Mouse (Mus musculus): ENCODE measurements at regions not wholly inside any gene's neighbourhood (a gene's known extent, or its start where the extent isn't known, plus 50 kb on each side); places are given as distances from the start of the nearest gene placed in this dataset.

- no peak overlapping the region for H3K4me2 ChIP-seq (ENCODE audit: low read depth)
- H3K4me3 ChIP-seq, result no peak overlapping the region
- no peak overlapping the region for H3ac ChIP-seq (ENCODE audit: control insufficient read depth, insufficient read length)
- H3K27me3 ChIP-seq (ENCODE audit: control insufficient read depth, insufficient read depth, insufficient read length), result no peaks in the 10 kb centered on the region
- no peaks in the 10 kb centered on the region for H3K79me2 ChIP-seq (ENCODE audit: control insufficient read depth, insufficient read depth)
- no peaks in the 10 kb centered on the region for H3K36me3 ChIP-seq (ENCODE audit: control insufficient read depth, insufficient read depth)
- TF ChIP-seq POLR2A (IDR thresholded peaks at IDR 0.05; ENCODE audit: insufficient read length, low read depth) (no peak), MAX (IDR thresholded peaks at IDR 0.05; ENCODE audit: low read depth) (no peak), TCF3 (IDR thresholded peaks at IDR 0.05; ENCODE audit: insufficient read length, low read depth) (no peak), MYOG (IDR thresholded peaks at IDR 0.05; ENCODE audit: control insufficient read depth in 1 of 3, insufficient read depth in 1 of 3, insufficient read length in 2 of 3, low read depth in 2 of 3) (no peak), TCF12 (IDR thresholded peaks at IDR 0.05; ENCODE audit: insufficient read depth, poor library complexity, severe bottlenecking) (no peak), SRF (IDR thresholded peaks at IDR 0.05; ENCODE audit: control insufficient read depth, insufficient read length, low read depth) (no peak), POLR2AphosphoS2 (IDR thresholded peaks at IDR 0.05; ENCODE audit: insufficient read length, low read depth) (no peak), E2F4 (IDR thresholded peaks at IDR 0.05; ENCODE audit: insufficient read depth) (no peak), MYOD1 (IDR thresholded peaks at IDR 0.05; ENCODE audit: control insufficient read depth in 1 of 3, insufficient read length in 2 of 3, low read depth in 2 of 3) (no peak), USF1 (IDR thresholded peaks at IDR 0.05; ENCODE audit: low read depth) (no peak), CEBPB (IDR thresholded peaks at IDR 0.05; ENCODE audit: insufficient read depth, poor library complexity, severe bottlenecking) (no peak), REST (IDR thresholded peaks at IDR 0.05; ENCODE audit: insufficient read depth, insufficient read length) (no peak)
Observed at GRCm38 (mm10) chr12:39048958-39049357, 269.8 kb downstream of the Etv1 start.

GRCm38 (mm10) chr12:39070331-39071045 lies 291.3 kb downstream of the Etv1 start:
- Histone ChIP-seq H3K4me2 (ENCODE audit: low read depth) (no peak overlapping the region), H3K27me3 (ENCODE audit: control insufficient read depth, insufficient read depth, insufficient read length) (no peaks in the 10 kb centered on the region), H3K79me2 (ENCODE audit: control insufficient read depth, insufficient read depth) (no peaks in the 10 kb centered on the region), H3K4me3 (no peak overlapping the region), H3K36me3 (ENCODE audit: control insufficient read depth, insufficient read depth) (no peaks in the 10 kb centered on the region), H3ac (ENCODE audit: control insufficient read depth, insufficient read length) (no peak overlapping the region)
- no peak for TF ChIP-seq E2F4 (IDR thresholded peaks at IDR 0.05; ENCODE audit: insufficient read depth)
- no peak for TF ChIP-seq POLR2A (IDR thresholded peaks at IDR 0.05; ENCODE audit: insufficient read length, low read depth)
- no peak for TF ChIP-seq TCF12 (IDR thresholded peaks at IDR 0.05; ENCODE audit: insufficient read depth, poor library complexity, severe bottlenecking)
- no peak for TF ChIP-seq MYOG (IDR thresholded peaks at IDR 0.05; ENCODE audit: control insufficient read depth in 1 of 3, insufficient read depth in 1 of 3, insufficient read length in 2 of 3, low read depth in 2 of 3)
- no peak for TF ChIP-seq MAX (IDR thresholded peaks at IDR 0.05; ENCODE audit: low read depth)
- TF ChIP-seq MYOD1 (IDR thresholded peaks at IDR 0.05; ENCODE audit: control insufficient read depth in 1 of 3, insufficient read length in 2 of 3, low read depth in 2 of 3), result no peak
- TF ChIP-seq REST (IDR thresholded peaks at IDR 0.05; ENCODE audit: insufficient read depth, insufficient read length), result no peak
- TF ChIP-seq POLR2AphosphoS2 (IDR thresholded peaks at IDR 0.05; ENCODE audit: insufficient read length, low read depth), result no peak
- TF ChIP-seq CEBPB (IDR thresholded peaks at IDR 0.05; ENCODE audit: insufficient read depth, poor library complexity, severe bottlenecking), result no peak

DNA sequence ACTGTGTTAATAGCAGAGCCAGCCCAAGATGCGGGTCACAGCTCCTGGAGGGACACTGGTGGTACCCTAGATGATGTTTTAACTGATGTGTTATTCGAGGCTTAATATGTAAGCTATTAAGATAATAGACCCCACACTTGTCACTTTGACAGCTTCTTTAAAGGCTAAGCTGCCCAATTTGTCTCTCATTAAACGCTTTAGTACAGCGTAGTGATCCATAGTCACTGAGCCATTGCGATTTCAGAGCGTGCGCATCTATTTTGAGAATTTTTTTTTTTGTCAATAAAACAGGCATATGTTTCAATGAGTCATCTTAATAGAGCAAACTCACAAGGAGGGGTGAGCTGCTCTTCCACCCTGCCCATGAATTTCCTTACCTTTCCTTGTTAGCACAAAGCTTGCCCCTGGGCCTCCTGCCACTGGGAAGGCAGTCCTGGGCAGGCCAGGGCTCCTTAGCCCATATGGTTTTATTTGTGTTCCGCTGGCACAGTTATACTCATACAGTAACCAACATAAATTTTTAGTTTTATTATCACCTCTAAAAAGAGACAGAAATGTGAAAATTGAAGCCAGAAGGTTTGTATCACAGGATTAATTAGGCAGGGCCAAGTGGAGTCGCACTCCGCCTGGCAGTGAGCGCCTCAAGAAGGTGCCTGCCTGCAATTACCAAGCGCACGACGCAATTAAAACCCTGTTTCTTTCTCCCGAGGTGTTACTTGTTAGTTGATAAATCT lies 294.3 kb downstream of the Etv1 start:
- Histone ChIP-seq H3K36me3 (ENCODE audit: control insufficient read depth, insufficient read depth) (no peaks in the 10 kb centered on the region), H3ac (ENCODE audit: control insufficient read depth, insufficient read length) (no peak overlapping the region), H3K79me2 (ENCODE audit: control insufficient read depth, insufficient read depth) (no peaks in the 10 kb centered on the region), H3K27me3 (ENCODE audit: control insufficient read depth, insufficient read depth, insufficient read length) (no peaks in the 10 kb centered on the region), H3K4me3 (no peak overlapping the region), H3K4me2 (ENCODE audit: low read depth) (no peak overlapping the region)
- TF ChIP-seq MYOD1 (IDR thresholded peaks at IDR 0.05; ENCODE audit: control insufficient read depth in 1 of 3, insufficient read length in 2 of 3, low read depth in 2 of 3) (no peak), POLR2A (IDR thresholded peaks at IDR 0.05; ENCODE audit: insufficient read length, low read depth) (no peak), SRF (IDR thresholded peaks at IDR 0.05; ENCODE audit: control insufficient read depth, insufficient read length, low read depth) (no peak), USF1 (IDR thresholded peaks at IDR 0.05; ENCODE audit: low read depth) (no peak), MAX (IDR thresholded peaks at IDR 0.05; ENCODE audit: low read depth) (no peak), REST (IDR thresholded peaks at IDR 0.05; ENCODE audit: insufficient read depth, insufficient read length) (no peak), TCF12 (IDR thresholded peaks at IDR 0.05; ENCODE audit: insufficient read depth, poor library complexity, severe bottlenecking) (no peak), MYOG (IDR thresholded peaks at IDR 0.05; ENCODE audit: control insufficient read depth in 1 of 3, insufficient read depth in 1 of 3, insufficient read length in 2 of 3, low read depth in 2 of 3) (no peak), POLR2AphosphoS2 (IDR thresholded peaks at IDR 0.05; ENCODE audit: insufficient read length, low read depth) (no peak), TCF3 (IDR thresholded peaks at IDR 0.05; ENCODE audit: insufficient read length, low read depth) (no peak), CEBPB (IDR thresholded peaks at IDR 0.05; ENCODE audit: insufficient read depth, poor library complexity, severe bottlenecking) (no peak), E2F4 (IDR thresholded peaks at IDR 0.05; ENCODE audit: insufficient read depth) (no peak)

GRCm38 (mm10) chr12:39086285-39086684 lies 307.1 kb downstream of the Etv1 start:
- Histone ChIP-seq H3K27me3 (ENCODE audit: control insufficient read depth, insufficient read depth, insufficient read length) (no peaks in the 10 kb centered on the region), H3ac (ENCODE audit: control insufficient read depth, insufficient read length) (no peak overlapping the region), H3K79me2 (ENCODE audit: control insufficient read depth, insufficient read depth) (no peaks in the 10 kb centered on the region), H3K4me3 (no peak overlapping the region), H3K36me3 (ENCODE audit: control insufficient read depth, insufficient read depth) (no peaks in the 10 kb centered on the region), H3K4me2 (ENCODE audit: low read depth) (no peak overlapping the region)
- TF ChIP-seq MYOG (IDR thresholded peaks at IDR 0.05; ENCODE audit: control insufficient read depth in 1 of 3, insufficient read depth in 1 of 3, insufficient read length in 2 of 3, low read depth in 2 of 3) (no peak), REST (IDR thresholded peaks at IDR 0.05; ENCODE audit: insufficient read depth, insufficient read length) (no peak), E2F4 (IDR thresholded peaks at IDR 0.05; ENCODE audit: insufficient read depth) (no peak), MYOD1 (IDR thresholded peaks at IDR 0.05; ENCODE audit: control insufficient read depth in 1 of 3, insufficient read length in 2 of 3, low read depth in 2 of 3) (no peak), TCF12 (IDR thresholded peaks at IDR 0.05; ENCODE audit: insufficient read depth, poor library complexity, severe bottlenecking) (no peak), TCF3 (IDR thresholded peaks at IDR 0.05; ENCODE audit: insufficient read length, low read depth) (no peak), USF1 (IDR thresholded peaks at IDR 0.05; ENCODE audit: low read depth) (no peak), POLR2AphosphoS2 (IDR thresholded peaks at IDR 0.05; ENCODE audit: insufficient read length, low read depth) (no peak), CEBPB (IDR thresholded peaks at IDR 0.05; ENCODE audit: insufficient read depth, poor library complexity, severe bottlenecking) (no peak), POLR2A (IDR thresholded peaks at IDR 0.05; ENCODE audit: insufficient read length, low read depth) (no peak), SRF (IDR thresholded peaks at IDR 0.05; ENCODE audit: control insufficient read depth, insufficient read length, low read depth) (no peak), MAX (IDR thresholded peaks at IDR 0.05; ENCODE audit: low read depth) (no peak)
